Mouse (Mus musculus) heart, embryonic 16.5 days (tissue): ENCODE data around the gene Cacna1c. TPM values are rescaled to one million over a fixed set of nuclear protein-coding genes. Genes with fewer than 3 reads are reported as not detected.
A peak's percentile ranks its signal among the peaks of the same experiment; 100 is the strongest.

Experiments
- ATAC-seq: fragments of 200-750 bp; cut with Nextera tagmentation; replicated peaks from 2 replicates; pipeline ENCODE4 v1.8.0; 2017; ENCODE audit warnings: moderate number of reproducible peaks; ENCODE audit not compliant: insufficient read depth, low FRiP score; ENCODE audit errors: extremely low read depth
- H3K27ac ChIP-seq: fragments of 300-500 bp; sonication (generic); 2 replicates; pipeline ENCODE4 v1.5.1; 2014; ENCODE audit warnings: mild to moderate bottlenecking, low read length, control low read depth, moderate library complexity
- H3K27me3 ChIP-seq: fragments of 300-500 bp; sonication (generic); 2 replicates; pipeline ENCODE4 v1.6.1; 2014; ENCODE audit warnings: low read length, mixed read lengths; ENCODE audit not compliant: control insufficient read depth, insufficient read depth
- H3K36me3 ChIP-seq: fragments of 300-500 bp; sonication (generic); 2 replicates; pipeline ENCODE4 v1.6.1; 2014; ENCODE audit not compliant: control insufficient read depth, insufficient read depth
- H3K4me1 ChIP-seq: fragments of 300-500 bp; sonication (generic); 2 replicates; pipeline ENCODE4 v1.6.1; 2014; ENCODE audit warnings: low read length, mixed read lengths; ENCODE audit not compliant: control insufficient read depth, insufficient read depth
- H3K4me2 ChIP-seq: fragments of 300-500 bp; sonication (generic); 2 replicates; pipeline ENCODE4 v1.6.1; 2014; ENCODE audit warnings: low read depth, mild to moderate bottlenecking, control low read depth, low read length
- H3K4me3 ChIP-seq: fragments of 300-500 bp; sonication (generic); 2 replicates; pipeline ENCODE4 v1.5.1; 2014; ENCODE audit warnings: mild to moderate bottlenecking, control low read depth, low read length
- H3K9ac ChIP-seq: fragments of 300-500 bp; sonication (generic); 2 replicates; pipeline ENCODE4 v1.6.1; 2014; ENCODE audit warnings: low read length, control low read depth
- H3K9me3 ChIP-seq: fragments of 300-500 bp; sonication (generic); replicated peaks from 2 replicates; pipeline ENCODE4 v1.6.1; 2016; ENCODE audit warnings: low read length; ENCODE audit not compliant: control insufficient read depth
- WGBS: fragments of 180-500 bp; shearing (Covaris S2); extraction: QIAGEN DNeasy Blood & Tissue Kit; methylation state at CpG from one replicate; pipeline ENCODE4 v1.1.7; 2014; 5-methylcytosine and 5-hydroxymethylcytosine counted together
- polyA plus RNA-seq: library from polyadenylated mRNA; unstranded; fragments of >200 nt; fragmentation: Nextera tagmentation; extraction: Ambion mirVana; gene quantifications from 2 replicates; pipeline ENCODE4 v1.2.1, GENCODE M21; 2015

Gene Cacna1c
- polyA plus RNA-seq, 1 experiment from 2014 or later: 66.2 TPM

GRCm38 (mm10) chr6:119198534-119199273 is 2.5 kb upstream of the Cacna1c start:
- Histone ChIP-seq H3K9ac (no peak overlapping the region), H3K27ac (no peak overlapping the region), H3K4me3 (no peak overlapping the region), H3K4me1 (peaks cover 50% of the 10 kb centered on the region), H3K4me2 (no peak overlapping the region), H3K27me3 (no peaks in the 10 kb centered on the region), H3K36me3 (no peaks in the 10 kb centered on the region), H3K9me3 (no peaks in the 10 kb centered on the region)
- WGBS: 56% methylated on average over 15 of the region's 15 CpGs
- ATAC-seq: no peak

- 41% methylated on average over 7 of the region's 7 CpGs for WGBS
- no peaks in the 10 kb centered on the region for H3K9me3 ChIP-seq
- H3K27ac ChIP-seq: peak overlapping the region; percentile 99
- peak overlapping the region; percentile 70 for H3K4me3 ChIP-seq
- H3K9ac ChIP-seq: peak overlapping the region; percentile 86
- 0 out of 2 replicates have a peak, but pooled peaks cover 9% of the 10 kb centered on the region for H3K36me3 ChIP-seq
- no peak for ATAC-seq
- H3K27me3 ChIP-seq: no peaks in the 10 kb centered on the region
- peak overlapping the region; percentile 66 for H3K4me2 ChIP-seq
- H3K4me1 ChIP-seq: peaks cover 40% of the 10 kb centered on the region
These were observed 1.6 kb downstream of the Cacna1c start for GRCm38 (mm10) chr6:119194601-119195000.

GRCm38 (mm10) chr6:119194161-119194560 is 2.1 kb downstream of the Cacna1c start:
- Histone ChIP-seq H3K36me3 (0 out of 2 replicates have a peak, but pooled peaks cover 10% of the 10 kb centered on the region), H3K9me3 (no peaks in the 10 kb centered on the region), H3K4me1 (peaks cover 37% of the 10 kb centered on the region), H3K9ac (peak overlapping the region; percentile 86), H3K4me2 (peak overlapping the region; percentile 66), H3K4me3 (peak overlapping the region; percentile 70), H3K27ac (peak overlapping the region; percentile 99), H3K27me3 (no peaks in the 10 kb centered on the region)
- no peak for ATAC-seq
- 36% methylated on average over 9 of the region's 9 CpGs for WGBS

- Histone ChIP-seq H3K4me1 (peaks cover 33% of the 10 kb centered on the region), H3K27me3 (no peaks in the 10 kb centered on the region), H3K9ac (peak overlapping the region; percentile 86), H3K36me3 (0 out of 2 replicates have a peak, but pooled peaks cover 10% of the 10 kb centered on the region), H3K4me2 (peak overlapping the region; percentile 66), H3K4me3 (peak overlapping the region; percentile 70), H3K27ac (peak overlapping the region; percentile 99), H3K9me3 (no peaks in the 10 kb centered on the region)
- peak; percentile 45 for ATAC-seq
- WGBS: 30% methylated on average over 15 of the region's 15 CpGs
These were observed 2.6 kb downstream of the Cacna1c start for GRCm38 (mm10) chr6:119193571-119194154.

GRCm38 (mm10) chr6:119191478-119191877 is 4.7 kb downstream of the Cacna1c start:
- Histone ChIP-seq H3K9ac (peak overlapping the region; percentile 53), H3K9me3 (no peaks in the 10 kb centered on the region), H3K27me3 (no peaks in the 10 kb centered on the region), H3K4me1 (peaks cover 28% of the 10 kb centered on the region), H3K4me3 (peak overlapping the region; percentile 70), H3K4me2 (peak overlapping the region; percentile 66), H3K27ac (peak overlapping the region; percentile 99), H3K36me3 (peaks cover 13% of the 10 kb centered on the region; the same call in 1 of the 2 replicates)
- WGBS: 54% methylated on average over 4 of the region's 4 CpGs
- no peak for ATAC-seq

GRCm38 (mm10) chr6:119187631-119188030 is 8.6 kb downstream of the Cacna1c start:
- Histone ChIP-seq H3K9ac (no peak overlapping the region), H3K4me2 (no peak overlapping the region), H3K4me3 (no peak overlapping the region), H3K27ac (no peak overlapping the region), H3K36me3 (peaks cover 12% of the 10 kb centered on the region; the same call in 1 of the 2 replicates), H3K4me1 (peaks cover 44% of the 10 kb centered on the region), H3K9me3 (no peaks in the 10 kb centered on the region), H3K27me3 (no peaks in the 10 kb centered on the region)
- ATAC-seq: no peak
- 34% methylated on average over 6 of the region's 6 CpGs for WGBS

GRCm38 (mm10) chr6:119186658-119187057 is 9.6 kb downstream of the Cacna1c start:
- H3K4me3 ChIP-seq: no peak overlapping the region
- no peak overlapping the region for H3K27ac ChIP-seq
- H3K4me2 ChIP-seq: no peak overlapping the region
- no peak for ATAC-seq
- H3K36me3 ChIP-seq: peaks cover 8% of the 10 kb centered on the region; the same call in 1 of the 2 replicates
- H3K9ac ChIP-seq: no peak overlapping the region
- peaks cover 51% of the 10 kb centered on the region for H3K4me1 ChIP-seq
- H3K9me3 ChIP-seq: no peaks in the 10 kb centered on the region
- WGBS: 64% methylated on average over 8 of the region's 8 CpGs
- H3K27me3 ChIP-seq: no peaks in the 10 kb centered on the region

- peaks cover 56% of the 10 kb centered on the region for H3K4me1 ChIP-seq
- H3K27me3 ChIP-seq: no peaks in the 10 kb centered on the region
- peaks cover 3% of the 10 kb centered on the region; the same call in 1 of the 2 replicates for H3K36me3 ChIP-seq
- WGBS: 47% methylated on average over 3 of the region's 3 CpGs
- H3K4me3 ChIP-seq: no peak overlapping the region
- peak overlapping the region; percentile 53 for H3K27ac ChIP-seq
- peak overlapping the region; percentile 1; the same call in 1 of the 2 replicates for H3K4me2 ChIP-seq
- H3K9me3 ChIP-seq: no peaks in the 10 kb centered on the region
- ATAC-seq: no peak
- 0 out of 2 replicates have a peak overlapping the region, but pooled peaks have one; percentile 24 for H3K9ac ChIP-seq
These were observed 12.4 kb downstream of the Cacna1c start for GRCm38 (mm10) chr6:119183781-119184180.

- Histone ChIP-seq H3K9me3 (no peaks in the 10 kb centered on the region), H3K4me1 (peaks cover 56% of the 10 kb centered on the region), H3K27ac (peak overlapping the region; percentile 44), H3K36me3 (peaks cover 3% of the 10 kb centered on the region; the same call in 1 of the 2 replicates), H3K4me3 (no peak overlapping the region), H3K4me2 (no peak overlapping the region), H3K9ac (0 out of 2 replicates have a peak overlapping the region, but pooled peaks have one; percentile 1), H3K27me3 (no peaks in the 10 kb centered on the region)
- ATAC-seq: no peak
- 70% methylated on average over 9 of the region's 9 CpGs for WGBS
These were observed 14.0 kb downstream of the Cacna1c start for GRCm38 (mm10) chr6:119182211-119182610.
